Mouse (Mus musculus) liver, embryonic 14.5 days (tissue): ENCODE measurements at regions not wholly inside any gene's neighbourhood (a gene's known extent, or its start where the extent isn't known, plus 50 kb on each side); places are given as distances from the start of the nearest gene placed in this dataset.
A peak's percentile ranks its signal among the peaks of the same experiment; 100 is the strongest.

ENCODE experiments used
- CTCF ChIP-seq: IDR thresholded peaks from 2 replicates; pipeline ENCODE4 v1.5.1; 2016; ENCODE audit warnings: antibody characterized with exemption, low read depth, control low read depth
- EP300 ChIP-seq: IDR thresholded peaks from 2 replicates; pipeline ENCODE4 v1.6.1; 2016; ENCODE audit warnings: antibody characterized with exemption, low read depth

GRCm38 (mm10) chr10:111108658-111109633 lies 55.6 kb upstream of the Osbpl8 start:
- TF ChIP-seq CTCF = peak; percentile 77
- TF ChIP-seq EP300 = no peak
